Mouse (Mus musculus) ES-Bruce4 (cell line): ENCODE data around the gene Stac.

Source experiments
- CTCF ChIP-seq: IDR thresholded peaks from one replicate; pipeline ENCODE4 v1.8.1; 2011; ENCODE audit warnings: low read depth, low read length
- EP300 ChIP-seq: IDR thresholded peaks from 2 replicates; pipeline ENCODE4 v1.6.1; 2011; ENCODE audit warnings: low read depth, low read length; ENCODE audit not compliant: insufficient read depth
- POLR2A ChIP-seq: IDR thresholded peaks from one replicate; pipeline ENCODE4 v1.8.1; 2011; ENCODE audit warnings: low read length; ENCODE audit not compliant: insufficient read depth

- TF ChIP-seq EP300 (no peak), POLR2A (no peak), CTCF (no peak)
These were observed 57.3 kb downstream of the Stac start for GRCm38 (mm10) chr9:111632833-111633232.
